Mouse (Mus musculus) T-cell, adult 66 days (primary cell): Measurements from ENCODE around the gene Golph3l. TPM values are rescaled to one million over a fixed set of nuclear protein-coding genes. Genes with fewer than 3 reads are reported as not detected.

Experiments
- total RNA-seq, 2 experiments: library from RNA; stranded (reverse); gene quantifications; 3 replicates in 1 of 2; 4 replicates in 1 of 2; pipeline ENCODE4 v1.2.4; 2023

The Golph3l gene
- total RNA-seq, result 10 to 100 TPM; 27.9 to 28.1 TPM

GRCm38 (mm10) chr3:95588604-95589086 is at the start of gene Golph3l:
TSS of gene Golph3l (plus strand) at chr3:95588934.

GRCm38 (mm10) chr3:95559437-95559836 is 29.3 kb upstream of the Golph3l start, which contains the start of gene Hormad1:
TSS of gene Hormad1 (plus strand) at chr3:95559677.

GRCm38 (mm10) chr3:95624628-95625503 is 36.1 kb downstream of the Golph3l start, which contains the start of gene Ensa:
TSS of gene Ensa (plus strand) at chr3:95624993.

GRCm38 (mm10) chr3:95658236-95658867 is 69.6 kb downstream of the Golph3l start, which contains the start of gene Mcl1:
TSS of gene Mcl1 (plus strand) at chr3:95658788.

Other genes with a start within 250 kb of the Golph3l start
- gene Setdb1, start 231.7 kb upstream of the Golph3l start, total RNA-seq, result 10 to 100 TPM; 39.7 to 40.6 TPM
- not detected for gene 4930558C23Rik, start 186.1 kb upstream of the Golph3l start, total RNA-seq
- 10 to 100 TPM; 65.3 to 77.8 TPM for gene Arnt, start 154.5 kb upstream of the Golph3l start, total RNA-seq
- 1 to 10 TPM; 3.0 TPM for gene Ctsk, start 89.7 kb upstream of the Golph3l start, total RNA-seq
- 10 to 100 TPM; 90.7 to 96.5 TPM for gene Ctss, start 62.1 kb upstream of the Golph3l start, total RNA-seq
- gene Hormad1, start 29.3 kb upstream of the Golph3l start, total RNA-seq, result not detected
- gene Ensa, start 36.1 kb downstream of the Golph3l start, total RNA-seq, result 10 to 100 TPM; 98.2 to 99.3 TPM
- 100 to 1,000 TPM; 312 to 327 TPM for gene Mcl1, start 69.9 kb downstream of the Golph3l start, total RNA-seq
- 10 to 100 TPM in 1 of 2 experiments, 1 to 10 TPM in 1; 7.9 to 11.6 TPM for gene Adamtsl4, start 99.0 kb downstream of the Golph3l start, total RNA-seq
- 100 to 1,000 TPM in 1 of 2 experiments, 10 to 100 TPM in 1; 98.0 to 103 TPM for gene Ecm1, start 150.6 kb downstream of the Golph3l start, total RNA-seq
- gene Tars2, start 171.3 kb downstream of the Golph3l start, total RNA-seq, result 100 to 1,000 TPM; 128 to 134 TPM
- gene Rprd2, start 229.9 kb downstream of the Golph3l start, total RNA-seq, result 100 to 1,000 TPM; 107 to 116 TPM